Mouse (Mus musculus) heart, embryonic 11.5 days (tissue): Measurements from ENCODE around the gene St3gal6. TPM values are rescaled to one million over a fixed set of nuclear protein-coding genes. Genes with fewer than 3 reads are reported as not detected.

Source experiments
- ATAC-seq: fragments of 200-750 bp; cut with Nextera tagmentation; replicated peaks from 2 replicates; pipeline ENCODE4 v1.8.0; 2017; ENCODE audit warnings: moderate library complexity; ENCODE audit not compliant: insufficient number of reproducible peaks, low FRiP score, low TSS enrichment
- H3K27ac ChIP-seq: fragments of 300-500 bp; sonication (generic); 2 replicates; pipeline ENCODE4 v1.5.1; 2014; ENCODE audit warnings: mild to moderate bottlenecking, low read depth, low read length
- H3K27me3 ChIP-seq: fragments of 300-500 bp; sonication (generic); 2 replicates; pipeline ENCODE4 v1.6.1; 2014; ENCODE audit warnings: mild to moderate bottlenecking, low read length, mixed read lengths; ENCODE audit not compliant: control insufficient read depth, insufficient read depth
- H3K36me3 ChIP-seq: fragments of 300-500 bp; sonication (generic); 2 replicates; pipeline ENCODE4 v1.6.1; 2014; ENCODE audit warnings: mild to moderate bottlenecking, low read length, moderate library complexity, mixed read lengths; ENCODE audit not compliant: control insufficient read depth, insufficient read depth
- H3K4me1 ChIP-seq: fragments of 300-500 bp; sonication (generic); 2 replicates; pipeline ENCODE4 v1.6.1; 2014; ENCODE audit warnings: low read length; ENCODE audit not compliant: control insufficient read depth, insufficient read depth
- H3K4me2 ChIP-seq: fragments of 300-500 bp; sonication (generic); 2 replicates; pipeline ENCODE4 v1.6.1; 2014; ENCODE audit warnings: mild to moderate bottlenecking, moderate library complexity
- H3K4me3 ChIP-seq: fragments of 300-500 bp; sonication (generic); 2 replicates; pipeline ENCODE4 v1.5.1; 2014; ENCODE audit warnings: low read depth, low read length
- H3K9ac ChIP-seq: fragments of 300-500 bp; sonication (generic); 2 replicates; pipeline ENCODE4 v1.6.1; 2014; ENCODE audit warnings: mild to moderate bottlenecking, low read depth, low read length, moderate library complexity
- H3K9me3 ChIP-seq: fragments of 300-500 bp; sonication (generic); replicated peaks from 2 replicates; pipeline ENCODE4 v1.6.1; 2016; ENCODE audit warnings: low read length; ENCODE audit not compliant: control insufficient read depth
- WGBS: fragments of 180-500 bp; shearing (Covaris S2); extraction: QIAGEN DNeasy Blood & Tissue Kit; methylation state at CpG from one replicate; pipeline ENCODE4 v1.1.7; 2014; ENCODE audit not compliant: insufficient replicate concordance; 5-methylcytosine and 5-hydroxymethylcytosine counted together
- polyA plus RNA-seq: library from polyadenylated mRNA; unstranded; fragments of >200 nt; fragmentation: Nextera tagmentation; extraction: Ambion mirVana; gene quantifications from 2 replicates; pipeline ENCODE4 v1.2.1, GENCODE M21; 2014

The St3gal6 gene
- polyA plus RNA-seq, 1 experiment from 2014 or later = 17.7 TPM

DNA sequence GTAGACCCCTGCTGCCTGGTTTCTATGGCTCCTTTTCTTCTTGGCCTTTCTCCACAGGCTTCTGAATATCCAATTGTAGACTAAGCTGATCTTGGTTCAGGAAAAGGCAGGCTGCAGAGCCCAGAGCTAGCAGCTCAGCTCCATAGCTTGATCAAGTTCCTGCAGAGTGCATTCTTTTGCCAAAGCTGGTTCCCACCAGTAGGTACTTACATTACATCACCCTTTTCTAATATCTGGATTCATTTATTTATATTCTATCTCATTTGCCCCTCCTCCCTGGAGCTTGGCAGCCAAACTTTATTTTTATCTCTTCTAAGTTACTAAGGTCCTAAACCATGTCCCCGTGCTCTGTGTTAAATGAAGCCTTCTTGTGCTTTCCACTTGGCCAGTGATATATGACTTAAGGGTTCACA lies 24.9 kb downstream of the St3gal6 start:
- H3K4me1 ChIP-seq = peaks cover 19% of the 10 kb centered on the region
- WGBS = 61% methylated on average over 1 of the region's 1 CpGs
- H3K9ac ChIP-seq = peak overlapping the region; percentile 28; the same call in 1 of the 2 replicates
- peak overlapping the region; percentile 46 for H3K27ac ChIP-seq
- H3K36me3 ChIP-seq = no peaks in the 10 kb centered on the region
- no peaks in the 10 kb centered on the region for H3K9me3 ChIP-seq
- ATAC-seq = no peak
- no peak overlapping the region for H3K4me2 ChIP-seq
- H3K27me3 ChIP-seq = no peaks in the 10 kb centered on the region
- no peak overlapping the region for H3K4me3 ChIP-seq

DNA sequence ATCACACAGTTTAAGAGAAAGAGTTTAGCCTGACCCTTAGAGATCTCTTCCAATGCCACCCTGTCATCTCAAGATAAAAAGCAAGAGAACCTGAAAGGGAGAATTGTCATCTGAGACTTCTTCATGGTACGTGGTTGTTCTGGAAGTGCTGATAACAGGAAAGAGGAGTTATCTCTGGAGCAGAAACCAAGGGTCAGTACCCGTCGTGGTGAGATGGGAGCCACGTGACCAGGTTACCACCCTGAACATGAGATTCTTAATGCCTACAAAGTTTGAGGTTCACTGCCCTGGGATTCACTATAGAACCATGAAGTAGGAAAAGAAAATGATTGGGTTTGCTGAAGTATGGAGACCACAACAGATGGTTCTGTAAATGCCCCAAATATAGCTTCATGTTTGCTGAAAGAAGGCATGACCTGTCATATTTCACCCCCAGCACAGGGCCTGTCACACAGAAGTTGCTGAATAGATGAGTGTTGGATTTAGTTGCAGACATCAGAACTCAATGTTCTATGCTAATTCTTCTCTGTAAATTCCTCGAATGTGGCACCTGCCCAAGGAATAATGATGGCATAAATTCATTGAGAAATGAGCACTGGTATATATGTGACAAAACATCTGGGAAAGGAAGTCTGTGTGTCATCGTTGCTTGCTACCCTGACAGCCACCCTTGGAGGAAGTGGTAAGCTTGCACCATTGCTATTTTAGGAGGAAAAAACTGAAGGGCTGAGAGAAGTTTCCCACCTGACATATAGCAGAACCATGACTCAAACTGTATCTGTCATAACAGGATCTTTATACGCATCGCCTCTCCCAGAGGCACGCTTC lies 25.9 kb downstream of the St3gal6 start:
- no peaks in the 10 kb centered on the region for H3K27me3 ChIP-seq
- peak overlapping the region; percentile 85 for H3K27ac ChIP-seq
- H3K9me3 ChIP-seq = no peaks in the 10 kb centered on the region
- 0 out of 2 replicates have a peak overlapping the region, but pooled peaks have one; percentile 28 for H3K9ac ChIP-seq
- WGBS = 56% methylated on average over 9 of the region's 9 CpGs
- H3K4me1 ChIP-seq = peaks cover 19% of the 10 kb centered on the region
- peak; percentile 83 for ATAC-seq
- peaks cover 1% of the 10 kb centered on the region; the same call in 1 of the 2 replicates for H3K36me3 ChIP-seq
- H3K4me3 ChIP-seq = no peak overlapping the region
- H3K4me2 ChIP-seq = no peak overlapping the region

DNA sequence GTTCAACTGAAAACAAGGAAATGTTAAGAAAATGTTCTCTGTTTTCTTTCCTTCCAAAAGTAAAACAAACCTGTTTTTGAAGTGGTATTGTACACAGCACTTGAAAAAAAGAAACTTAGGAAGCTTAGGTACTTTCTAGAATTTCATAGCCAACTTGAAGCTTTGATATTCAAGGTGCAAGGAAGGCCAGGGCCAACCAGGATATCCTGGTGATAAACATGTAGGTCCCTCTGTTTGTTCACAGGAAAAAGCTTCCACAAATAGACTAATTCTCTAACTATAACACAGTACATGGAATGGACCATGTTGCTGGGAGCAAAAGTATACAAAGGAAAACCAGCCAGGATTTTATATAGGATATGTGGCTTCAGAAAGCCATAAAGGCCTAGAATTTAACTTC lies 27.3 kb downstream of the St3gal6 start:
- no peaks in the 10 kb centered on the region for H3K27me3 ChIP-seq
- peak overlapping the region; percentile 85 for H3K27ac ChIP-seq
- H3K4me1 ChIP-seq = peaks cover 17% of the 10 kb centered on the region
- H3K4me3 ChIP-seq = no peak overlapping the region
- H3K4me2 ChIP-seq = no peak overlapping the region
- H3K9me3 ChIP-seq = no peaks in the 10 kb centered on the region
- H3K36me3 ChIP-seq = peaks cover 4% of the 10 kb centered on the region; the same call in 1 of the 2 replicates
- ATAC-seq = no peak
- H3K9ac ChIP-seq = no peak overlapping the region

DNA sequence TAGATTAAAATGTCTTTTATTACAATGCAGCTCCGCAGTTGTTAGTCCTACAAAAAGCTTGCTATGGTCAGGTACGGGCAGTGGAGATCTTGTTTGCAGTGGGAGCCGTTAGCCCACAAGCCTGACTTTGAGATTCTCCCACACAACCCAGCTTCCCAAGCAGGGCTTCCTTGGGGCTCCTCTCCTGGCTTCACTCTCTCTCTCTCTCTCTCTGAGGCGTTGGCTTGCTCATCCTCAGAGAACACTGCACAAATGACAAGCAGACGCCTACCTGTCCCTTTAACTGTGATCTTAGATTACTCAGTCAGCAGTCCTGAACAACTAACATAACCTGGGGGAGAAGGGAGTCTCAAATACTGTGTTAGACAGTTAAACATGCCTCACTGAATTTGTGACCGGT lies 36.2 kb downstream of the St3gal6 start:
- Histone ChIP-seq H3K9me3 (no peaks in the 10 kb centered on the region), H3K4me2 (no peak overlapping the region), H3K9ac (no peak overlapping the region), H3K4me1 (no peaks in the 10 kb centered on the region), H3K36me3 (peaks cover under 1% of the 10 kb centered on the region), H3K27ac (no peak overlapping the region), H3K27me3 (no peaks in the 10 kb centered on the region), H3K4me3 (no peak overlapping the region)
- WGBS = 83% methylated on average over 6 of the region's 6 CpGs
- ATAC-seq = no peak

DNA sequence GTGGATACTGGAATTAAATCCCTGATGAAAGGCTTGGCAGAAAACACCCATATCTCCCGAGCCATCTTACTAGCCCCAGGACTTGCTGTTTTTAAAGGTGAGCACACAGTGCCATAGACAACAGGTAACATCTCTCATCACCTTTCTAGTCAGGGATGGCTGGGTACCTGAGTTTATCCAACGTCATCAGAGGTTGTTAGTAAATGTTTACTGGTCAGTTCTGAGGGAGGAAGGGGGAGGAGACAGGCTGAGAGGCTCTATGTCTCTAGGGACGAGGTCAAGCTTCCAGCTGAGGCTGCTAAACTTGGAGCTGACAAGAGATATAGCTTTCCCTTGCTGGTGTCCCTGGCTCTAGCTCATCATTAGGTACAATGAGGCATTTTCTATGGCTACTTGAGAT lies 41.7 kb downstream of the St3gal6 start:
- peak overlapping the region; percentile 68 for H3K27ac ChIP-seq

DNA sequence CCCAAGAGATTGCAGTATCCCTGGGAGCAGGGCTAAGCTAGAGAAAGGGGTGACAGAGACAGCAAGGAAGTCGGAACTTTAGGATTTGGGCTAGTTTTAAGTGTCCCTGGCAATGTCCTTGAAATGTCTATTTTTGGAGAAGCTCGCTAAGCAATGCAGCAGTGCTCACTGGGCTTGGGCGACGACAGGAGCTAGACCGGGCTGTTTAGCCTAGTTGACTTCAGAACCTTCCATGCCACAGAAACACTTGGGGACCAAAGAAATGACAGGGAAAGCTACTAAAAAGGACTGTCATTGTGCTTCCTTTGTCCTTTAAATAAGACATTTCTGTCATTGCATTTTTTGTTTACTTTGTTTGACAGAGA lies 42.2 kb downstream of the St3gal6 start:
- ATAC-seq = no peak
- Histone ChIP-seq H3K36me3 (peaks cover 7% of the 10 kb centered on the region), H3K9ac (0 out of 2 replicates have a peak overlapping the region, but pooled peaks have one; percentile 28), H3K9me3 (peaks cover 4% of the 10 kb centered on the region; the same call in 1 of the 2 replicates), H3K4me3 (no peak overlapping the region), H3K27ac (peak overlapping the region; percentile 68), H3K27me3 (no peaks in the 10 kb centered on the region), H3K4me1 (peaks cover 9% of the 10 kb centered on the region), H3K4me2 (no peak overlapping the region; the same call in 1 of the 2 replicates)
- WGBS = 36% methylated on average over 5 of the region's 5 CpGs

More for the DNA sequence above, 41.7 kb downstream of the St3gal6 start:
- 0 out of 2 replicates have a peak, but pooled peaks have one; percentile 33 for ATAC-seq
- H3K9ac ChIP-seq = no peak overlapping the region
- peaks cover 9% of the 10 kb centered on the region for H3K4me1 ChIP-seq
- H3K4me3 ChIP-seq = no peak overlapping the region
- peaks cover 6% of the 10 kb centered on the region for H3K36me3 ChIP-seq
- 38% methylated on average over 3 of the region's 3 CpGs for WGBS
- no peaks in the 10 kb centered on the region for H3K27me3 ChIP-seq
- no peak overlapping the region for H3K4me2 ChIP-seq
- peaks cover 4% of the 10 kb centered on the region; the same call in 1 of the 2 replicates for H3K9me3 ChIP-seq

DNA sequence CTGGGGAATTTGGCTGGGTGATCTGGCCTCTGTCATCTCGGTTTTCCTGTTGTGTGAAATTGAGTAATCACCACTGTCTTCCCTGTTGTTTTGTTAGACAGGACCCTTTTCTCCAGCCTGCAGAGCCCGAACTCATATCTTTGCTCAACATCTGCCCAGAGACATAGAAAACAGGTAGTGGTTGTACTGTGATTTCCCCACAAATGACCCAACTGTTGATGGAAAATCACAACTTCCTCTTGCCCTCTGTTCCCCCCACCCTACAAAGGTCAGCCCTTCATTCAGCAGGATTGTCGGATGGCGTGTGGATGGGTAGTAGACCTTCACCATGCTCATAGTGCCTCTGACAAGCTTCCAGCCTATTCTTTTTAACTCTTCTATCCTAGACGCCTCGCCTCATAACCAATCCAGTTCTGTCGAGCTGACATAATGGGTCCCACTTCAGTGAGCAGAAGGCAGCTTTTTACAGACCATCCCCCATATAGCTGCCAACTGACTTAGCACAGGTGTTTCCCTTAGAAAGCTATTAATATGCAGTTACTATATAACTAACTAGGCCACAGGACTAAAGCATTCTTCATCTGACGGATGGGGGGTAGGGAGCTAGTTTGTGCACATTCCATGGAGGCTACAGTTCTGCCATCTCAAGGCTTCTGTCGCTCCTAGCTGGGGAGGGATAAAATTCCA lies 42.7 kb downstream of the St3gal6 start:
- Histone ChIP-seq H3K36me3 (peaks cover 7% of the 10 kb centered on the region), H3K4me3 (no peak overlapping the region), H3K4me1 (peaks cover 9% of the 10 kb centered on the region), H3K9me3 (peaks cover 4% of the 10 kb centered on the region; the same call in 1 of the 2 replicates), H3K4me2 (no peak overlapping the region; the same call in 1 of the 2 replicates), H3K9ac (0 out of 2 replicates have a peak overlapping the region, but pooled peaks have one; percentile 28), H3K27me3 (no peaks in the 10 kb centered on the region), H3K27ac (peak overlapping the region; percentile 68)
- WGBS = 65% methylated on average over 9 of the region's 9 CpGs
- ATAC-seq = peak; percentile 28; the same call in 1 of the 2 replicates

DNA sequence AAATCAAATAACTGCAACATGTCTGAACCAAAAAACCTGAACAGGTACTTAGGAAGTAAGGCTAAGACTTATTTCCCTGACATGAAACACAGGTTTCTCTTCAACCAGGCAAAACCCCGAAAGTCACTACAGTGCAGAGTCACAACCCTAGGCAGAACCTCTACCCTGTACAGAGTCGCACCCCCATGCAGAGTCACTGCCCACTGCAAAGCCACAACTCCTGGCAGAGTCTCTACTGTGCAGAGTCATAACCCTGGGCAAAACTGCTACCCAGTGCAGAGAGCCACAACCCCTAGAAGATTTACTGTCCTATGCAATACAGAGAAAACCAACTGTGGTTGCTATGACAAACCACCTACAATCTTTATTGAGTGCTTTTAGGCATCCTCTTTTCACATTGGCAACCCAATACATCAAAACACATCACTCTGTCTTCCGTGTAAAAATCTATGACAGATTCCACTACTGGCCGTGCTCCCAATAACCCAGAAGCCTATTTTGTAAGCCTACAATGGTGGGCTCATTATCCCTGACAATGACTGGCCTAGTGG lies 44.1 kb downstream of the St3gal6 start:
- no peak overlapping the region for H3K4me3 ChIP-seq
- 95% methylated on average over 4 of the region's 4 CpGs for whole genome bisulfite sequencing
- H3K9me3 ChIP-seq = peaks cover 4% of the 10 kb centered on the region; the same call in 1 of the 2 replicates
- H3K4me2 ChIP-seq = no peak overlapping the region
- H3K27me3 ChIP-seq = no peaks in the 10 kb centered on the region
- peaks cover 9% of the 10 kb centered on the region for H3K4me1 ChIP-seq
- no peak overlapping the region for H3K27ac ChIP-seq
- H3K36me3 ChIP-seq = peaks cover 7% of the 10 kb centered on the region
- ATAC-seq = no peak
- no peak overlapping the region for H3K9ac ChIP-seq
